Mouse (Mus musculus) ES-E14 (cell line): ENCODE data around the gene Gnb1. TPM values are rescaled to one million over a fixed set of nuclear protein-coding genes. Genes with fewer than 3 reads are reported as not detected.

ENCODE experiments used
- DNase-seq: peaks from one replicate; pipeline ENCODE4 v3.0.0-alpha.2; 2013; ENCODE audit warnings: low read depth, low spot score
- H3K27ac ChIP-seq: 2 replicates; pipeline ENCODE4 v1.5.1; 2012; ENCODE audit warnings: low read depth, mild to moderate bottlenecking, low read length, moderate library complexity, mixed read lengths; ENCODE audit not compliant: poor library complexity, insufficient read depth, severe bottlenecking
- H3K36me3 ChIP-seq: 2 replicates; pipeline ENCODE4 v1.6.1; 2012; ENCODE audit warnings: mild to moderate bottlenecking, low read length, moderate library complexity, mixed read lengths; ENCODE audit not compliant: control insufficient read depth, poor library complexity, insufficient read depth, severe bottlenecking
- H3K4me1 ChIP-seq, 2 experiments: fragments of 150-350 bp in 1 of 2; sonication (generic) in 1 of 2; 2 replicates each; pipeline ENCODE4 v1.6.1; 2012; ENCODE audit warnings: low read length in 2 of 2, mild to moderate bottlenecking in 1 of 2, mixed read lengths in 1 of 2; ENCODE audit not compliant: control insufficient read depth in 2 of 2, insufficient read depth in 2 of 2, poor library complexity in 1 of 2
- H3K4me3 ChIP-seq, 2 experiments: fragments of 150-350 bp in 1 of 2; sonication (generic) in 1 of 2; 2 replicates each; pipeline ENCODE4 v1.5.1; 2012; ENCODE audit warnings: low read length in 2 of 2, low read depth in 1 of 2, mild to moderate bottlenecking in 1 of 2, mixed read lengths in 1 of 2; ENCODE audit not compliant: insufficient read depth in 1 of 2, poor library complexity in 1 of 2, severe bottlenecking in 1 of 2
- H3K9ac ChIP-seq: 2 replicates; pipeline ENCODE4 v1.6.1; 2012; ENCODE audit warnings: low read depth, mild to moderate bottlenecking, low read length, mixed read lengths; ENCODE audit not compliant: poor library complexity, insufficient read depth, severe bottlenecking
- H3K9me3 ChIP-seq: fragments of 150-350 bp; sonication (generic); 2 replicates; pipeline ENCODE4 v1.6.1; 2012; ENCODE audit warnings: low read depth, mild to moderate bottlenecking, low read length; ENCODE audit not compliant: control insufficient read depth, insufficient read depth
- CHD2 ChIP-seq: IDR thresholded peaks from 2 replicates; pipeline ENCODE4 v1.6.1; 2014; ENCODE audit warnings: mild to moderate bottlenecking, low read depth, low read length, inconsistent platforms
- HCFC1 ChIP-seq: IDR thresholded peaks from 2 replicates; pipeline ENCODE4 v1.6.1; 2012; ENCODE audit warnings: low read length, inconsistent platforms, borderline replicate concordance; ENCODE audit not compliant: insufficient read depth
- MAFK ChIP-seq: IDR thresholded peaks from 2 replicates; pipeline ENCODE4 v1.6.1; 2014; ENCODE audit warnings: mild to moderate bottlenecking, low read depth, low read length, inconsistent platforms; ENCODE audit not compliant: insufficient read depth
- ZC3H11A ChIP-seq: IDR thresholded peaks from 2 replicates; pipeline ENCODE4 v1.6.1; 2012; ENCODE audit warnings: low read depth, mild to moderate bottlenecking, inconsistent platforms, low read length, borderline replicate concordance
- ZNF384 ChIP-seq: IDR thresholded peaks from 2 replicates; pipeline ENCODE4 v1.6.1; 2012; ENCODE audit warnings: low read depth, low read length, inconsistent platforms
- in situ Hi-C, 2 experiments: fragments of 600-800 bp; cut with MboI; formaldehyde crosslinking; loops; one replicate each; pipeline ENCODE4 v1.15.1; 2025; ENCODE audit warnings: low sequenced_read_pairs in 2 of 2, inconsistent platforms in 1 of 2; ENCODE audit not compliant: unreplicated experiment in 2 of 2
- total RNA-seq: library from RNA; depleted of rRNA; stranded (reverse); fragments of 300-350 nt; gene quantifications from 2 replicates; pipeline ENCODE4 v1.2.3, GENCODE M21; 2012

Gene Gnb1
- total RNA-seq, 1 experiment = 156 TPM

GRCm38 (mm10) chr4:155555464-155555863 is 64.3 kb downstream of the Gnb1 start:
- Histone ChIP-seq H3K4me3 (no peak overlapping the region), H3K4me1 (peaks cover 1 to 4% of the 10 kb centered on the region in 2 experiments; a peak in 1 of 4 replicates), H3K9ac (no peak overlapping the region), H3K36me3 (peaks cover 45% of the 10 kb centered on the region), H3K9me3 (no peaks in the 10 kb centered on the region), H3K27ac (no peak overlapping the region)
- in situ Hi-C loops = no loop called here
- TF ChIP-seq ZC3H11A = no peak
- no peak for DNase-seq

- no peak overlapping the region for H3K27ac ChIP-seq
- TF ChIP-seq HCFC1 (no peak), ZNF384 (no peak), CHD2 (no peak), ZC3H11A (no peak), MAFK (no peak)
- H3K36me3 ChIP-seq = peaks cover 35% of the 10 kb centered on the region
- in situ Hi-C loops = no loop called here
- no peaks in the 10 kb centered on the region for H3K9me3 ChIP-seq
- H3K4me3 ChIP-seq = no peak overlapping the region
- DNase-seq = no peak
- H3K4me1 ChIP-seq = peaks cover 5 to 11% of the 10 kb centered on the region in 2 experiments; a peak in 3 of 4 replicates
- H3K9ac ChIP-seq = no peak overlapping the region
Observed at GRCm38 (mm10) chr4:155559454-155559853, 68.3 kb downstream of the Gnb1 start.

GRCm38 (mm10) chr4:155560932-155561331 is 69.8 kb downstream of the Gnb1 start:
- in situ Hi-C loops = no loop called here
- Histone ChIP-seq H3K9me3 (no peaks in the 10 kb centered on the region), H3K4me1 (peaks cover 7 to 13% of the 10 kb centered on the region in 2 experiments; a peak in 3 of 4 replicates), H3K9ac (no peak overlapping the region), H3K36me3 (peaks cover 29% of the 10 kb centered on the region), H3K27ac (no peak overlapping the region), H3K4me3 (no peak overlapping the region)
- no peak for TF ChIP-seq ZC3H11A
- no peak for TF ChIP-seq MAFK
- TF ChIP-seq CHD2 = no peak
- TF ChIP-seq HCFC1 = no peak
- TF ChIP-seq ZNF384 = no peak
- no peak for DNase-seq

- no peak within 1 kb of the TSS for H3K27ac ChIP-seq
- no peaks in the 10 kb centered on the region for H3K9me3 ChIP-seq
- peak within 1 kb of the TSS in 1 of 2 experiments; percentile 32; a peak in 2 of 4 replicates for H3K4me3 ChIP-seq
- peaks cover 7 to 15% of the 10 kb centered on the region in 2 experiments; a peak in 3 of 4 replicates for H3K4me1 ChIP-seq
- in situ Hi-C loops = no loop called here
- no peak for TF ChIP-seq MAFK
- no peak for TF ChIP-seq ZNF384
- no peak for TF ChIP-seq HCFC1
- TF ChIP-seq ZC3H11A = no peak
- no peak for TF ChIP-seq CHD2
- peaks cover 29% of the 10 kb centered on the region for H3K36me3 ChIP-seq
- no peak for DNase-seq
- peak within 1 kb of the TSS; percentile 9; the same call in 1 of the 2 replicates for H3K9ac ChIP-seq
Observed at GRCm38 (mm10) chr4:155561661-155562442, 70.7 kb downstream of the Gnb1 start, which contains the start of gene Nadk. Gene Nadk, plus strand, starts transcription at chr4:155562378.
